28 mouse cellular contexts compared by ENCODE assay signal in genomic region chr9:29748070-29748469, GRCm38 (mm10).
"Had no signal": no experiment of that assay in that cellular context is flagged by ENCODE, and none has a peak within 500 bp of the region (broad histone marks: within the 10 kb centered on the region; RNA-seq: fewer than 3 reads in every experiment).

No protein-coding gene starts in this region.

- H3K27ac ChIP-seq: embryonic facial prominence, embryonic 10.5 days; embryonic facial prominence, embryonic 12.5 days; embryonic facial prominence, embryonic 13.5 days; embryonic facial prominence, embryonic 15.5 days; forebrain, embryonic 10.5 days; forebrain, embryonic 12.5 days; forebrain, embryonic 13.5 days; forebrain, embryonic 15.5 days; gastrocnemius, adult 2 months had no signal

- H3K4me3 ChIP-seq: embryonic facial prominence, embryonic 10.5 days; embryonic facial prominence, embryonic 12.5 days; embryonic facial prominence, embryonic 13.5 days; embryonic facial prominence, embryonic 15.5 days; erythroblast, embryonic 14.5 days; forebrain, embryonic 10.5 days; forebrain, embryonic 12.5 days; forebrain, embryonic 13.5 days; forebrain, embryonic 15.5 days; gastrocnemius, adult 2 months had no signal

- H3K36me3 ChIP-seq: embryonic facial prominence, embryonic 10.5 days; embryonic facial prominence, embryonic 12.5 days; embryonic facial prominence, embryonic 13.5 days; embryonic facial prominence, embryonic 15.5 days; forebrain, embryonic 10.5 days; forebrain, embryonic 12.5 days; forebrain, embryonic 15.5 days had no signal

- H3K9ac ChIP-seq: embryonic facial prominence, embryonic 12.5 days; embryonic facial prominence, embryonic 13.5 days; embryonic facial prominence, embryonic 15.5 days; forebrain, embryonic 12.5 days; forebrain, embryonic 13.5 days; forebrain, embryonic 15.5 days; forebrain, postnatal 0 days had no signal

- H3K4me2 ChIP-seq: embryonic facial prominence, embryonic 12.5 days; embryonic facial prominence, embryonic 13.5 days; embryonic facial prominence, embryonic 15.5 days; forebrain, embryonic 12.5 days; forebrain, embryonic 13.5 days; forebrain, embryonic 15.5 days had no signal

- H3K27me3 ChIP-seq: embryonic facial prominence, embryonic 12.5 days; embryonic facial prominence, embryonic 13.5 days; embryonic facial prominence, embryonic 15.5 days; forebrain, embryonic 12.5 days; forebrain, embryonic 13.5 days; forebrain, embryonic 15.5 days had no signal

- DNase-seq: cerebellum, adult 18-20 months; cerebellum, adult 2 months; cerebellum, adult 8-10 months; cerebellum, adult 9-10 months; cerebellum, adult 9-11 months; cerebellum, postnatal 10 days; cerebellum, postnatal 14 days; cerebellum, postnatal 25 days; cerebellum, postnatal 36 days; embryo, embryonic 11 days; forebrain, postnatal 0 days; gastrocnemius, adult 2 months; gastrocnemius, postnatal 10 days; gastrocnemius, postnatal 14 days; gastrocnemius, postnatal 25 days; gastrocnemius, postnatal 36 days; heart, adult 18-20 months had no signal

- H3K9me3 ChIP-seq: embryonic facial prominence, embryonic 10.5 days; embryonic facial prominence, embryonic 12.5 days; embryonic facial prominence, embryonic 13.5 days; embryonic facial prominence, embryonic 15.5 days; forebrain, embryonic 10.5 days; forebrain, embryonic 12.5 days; forebrain, embryonic 13.5 days; forebrain, embryonic 15.5 days had no signal

- ATAC-seq: forebrain, embryonic 13.5 days; forebrain, embryonic 14.5 days; forebrain, embryonic 15.5 days; forebrain, embryonic 16.5 days; forebrain, postnatal 0 days had no signal
